Mouse (Mus musculus): ENCODE measurements at regions not wholly inside any gene's neighbourhood (a gene's known extent, or its start where the extent isn't known, plus 50 kb on each side); places are given as distances from the start of the nearest gene placed in this dataset.

DNA sequence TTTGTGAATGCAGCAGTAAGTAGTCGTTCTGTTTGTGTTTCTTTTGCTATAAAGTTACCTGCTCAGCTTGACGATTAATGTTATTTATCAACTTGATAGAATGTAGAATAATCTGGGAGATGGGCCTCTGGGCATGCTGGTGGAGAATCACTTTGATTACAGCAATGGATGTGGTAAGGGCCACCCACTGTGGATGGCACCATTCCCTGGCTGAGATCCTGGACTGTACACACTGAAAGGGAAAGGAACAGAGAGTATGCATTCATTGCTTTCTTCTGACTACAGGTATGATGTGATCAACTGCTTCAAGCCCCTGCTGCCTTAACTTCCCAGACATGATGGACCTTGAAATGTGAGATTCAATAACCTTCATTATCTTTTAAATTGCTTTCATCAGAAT is 299.8 kb upstream of the Bmp2 start:
- H3K4me1 ChIP-seq, result no peaks in the 10 kb centered on the region
- no peaks in the 10 kb centered on the region for H3K36me3 ChIP-seq
- H3K4me2 ChIP-seq (replicated peaks), result no peak overlapping the region
- H3K27me3 ChIP-seq, result no peaks in the 10 kb centered on the region
- H3K9me3 ChIP-seq, result no peaks in the 10 kb centered on the region
- WGBS, result 95% methylated on average over 2 of the region's 2 CpGs
- no peak for ATAC-seq (ENCODE audit: low FRiP score, low read depth)
- no peak overlapping the region for H3K9ac ChIP-seq
- H3K4me3 ChIP-seq, result no peak overlapping the region
- no peak overlapping the region for H3K27ac ChIP-seq

- no peaks in the 10 kb centered on the region for H3K36me3 ChIP-seq
- no peak overlapping the region; the same call in 1 of the 2 replicates for H3K27ac ChIP-seq
- no peaks in the 10 kb centered on the region for H3K9me3 ChIP-seq
- 29% methylated on average over 4 of the region's 4 CpGs for WGBS
- no peaks in the 10 kb centered on the region for H3K27me3 ChIP-seq
- no peak for ATAC-seq (ENCODE audit: low FRiP score, low read depth)
- H3K4me2 ChIP-seq (replicated peaks), result no peak overlapping the region
- H3K4me3 ChIP-seq, result no peak overlapping the region
- no peak overlapping the region for H3K9ac ChIP-seq
- 0 out of 2 replicates have a peak, but pooled peaks cover 4% of the 10 kb centered on the region for H3K4me1 ChIP-seq
These were observed 277.5 kb upstream of the Bmp2 start for GRCm38 (mm10) chr2:133274424-133274823.

- Histone ChIP-seq H3K4me1 (peaks cover 6% of the 10 kb centered on the region; the same call in 1 of the 2 replicates), H3K4me2 (replicated peaks) (no peak overlapping the region), H3K27me3 (no peaks in the 10 kb centered on the region), H3K27ac (no peak overlapping the region), H3K9ac (no peak overlapping the region), H3K4me3 (no peak overlapping the region), H3K36me3 (no peaks in the 10 kb centered on the region), H3K9me3 (no peaks in the 10 kb centered on the region)
- no peak for ATAC-seq (ENCODE audit: low FRiP score, low read depth)
- WGBS, result 54% methylated on average over 4 of the region's 4 CpGs
These were observed 273.4 kb upstream of the Bmp2 start for GRCm38 (mm10) chr2:133278546-133278945.

GRCm38 (mm10) chr2:133279275-133279674 is 272.7 kb upstream of the Bmp2 start:
- Histone ChIP-seq H3K4me2 (replicated peaks) (no peak overlapping the region), H3K27me3 (no peaks in the 10 kb centered on the region), H3K9me3 (no peaks in the 10 kb centered on the region), H3K9ac (no peak overlapping the region), H3K4me1 (peaks cover 8% of the 10 kb centered on the region), H3K4me3 (no peak overlapping the region), H3K27ac (no peak overlapping the region), H3K36me3 (no peaks in the 10 kb centered on the region)
- 87% methylated on average over 4 of the region's 4 CpGs for WGBS
- no peak for ATAC-seq (ENCODE audit: low FRiP score, low read depth)

DNA sequence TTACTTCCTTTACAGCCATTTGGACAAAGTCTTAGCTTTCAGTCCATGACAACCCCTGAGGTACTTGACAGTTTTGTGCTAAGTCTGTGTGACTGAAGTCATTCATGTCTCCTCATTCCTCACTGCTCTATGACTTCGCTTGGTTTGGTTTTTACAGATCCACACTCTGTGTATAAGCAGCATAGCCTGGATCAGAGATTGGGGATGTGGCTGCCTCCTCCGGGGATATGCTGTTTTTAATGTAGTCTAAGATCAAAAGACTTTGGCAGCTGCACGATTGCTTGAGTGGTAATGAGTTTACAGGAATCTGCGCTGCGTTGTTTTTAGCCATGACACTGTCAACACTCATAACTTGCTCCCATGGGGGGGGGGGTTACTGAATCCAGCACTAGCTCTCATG is 269.3 kb upstream of the Bmp2 start:
- Histone ChIP-seq H3K27ac (no peak overlapping the region), H3K9me3 (no peaks in the 10 kb centered on the region), H3K27me3 (no peaks in the 10 kb centered on the region), H3K4me2 (replicated peaks) (no peak overlapping the region), H3K36me3 (no peaks in the 10 kb centered on the region), H3K4me3 (no peak overlapping the region), H3K9ac (no peak overlapping the region), H3K4me1 (peaks cover 17% of the 10 kb centered on the region)
- no peak for ATAC-seq (ENCODE audit: low FRiP score, low read depth)
- WGBS, result 29% methylated on average over 5 of the region's 5 CpGs

DNA sequence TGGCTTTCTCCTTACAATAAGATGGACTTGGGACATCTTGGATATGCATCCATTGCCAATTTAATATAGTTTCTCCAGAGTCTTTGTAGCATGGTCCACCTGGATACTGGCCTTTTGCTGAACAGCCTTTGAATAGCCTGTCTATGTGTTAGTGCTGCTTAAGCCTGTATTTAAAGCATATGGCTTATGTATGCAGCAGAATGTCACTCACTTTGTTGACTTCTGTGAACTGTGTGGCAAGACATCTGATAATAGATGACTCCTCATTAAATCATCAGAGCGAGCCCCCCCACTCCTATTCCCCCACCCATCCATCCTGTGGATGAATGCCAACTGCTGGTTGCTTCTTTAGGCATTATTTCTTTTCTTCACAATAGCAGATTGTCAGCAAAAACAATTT is 268.2 kb upstream of the Bmp2 start:
- H3K4me1 ChIP-seq, result peaks cover 17% of the 10 kb centered on the region
- no peak overlapping the region for H3K9ac ChIP-seq
- no peaks in the 10 kb centered on the region for H3K27me3 ChIP-seq
- no peaks in the 10 kb centered on the region for H3K36me3 ChIP-seq
- H3K4me3 ChIP-seq, result no peak overlapping the region
- H3K4me2 ChIP-seq (replicated peaks), result no peak overlapping the region
- no peak for ATAC-seq (ENCODE audit: low FRiP score, low read depth)
- no peaks in the 10 kb centered on the region for H3K9me3 ChIP-seq
- no peak overlapping the region; the same call in 1 of the 2 replicates for H3K27ac ChIP-seq
- 61% methylated on average over 1 of the region's 1 CpGs for WGBS

DNA sequence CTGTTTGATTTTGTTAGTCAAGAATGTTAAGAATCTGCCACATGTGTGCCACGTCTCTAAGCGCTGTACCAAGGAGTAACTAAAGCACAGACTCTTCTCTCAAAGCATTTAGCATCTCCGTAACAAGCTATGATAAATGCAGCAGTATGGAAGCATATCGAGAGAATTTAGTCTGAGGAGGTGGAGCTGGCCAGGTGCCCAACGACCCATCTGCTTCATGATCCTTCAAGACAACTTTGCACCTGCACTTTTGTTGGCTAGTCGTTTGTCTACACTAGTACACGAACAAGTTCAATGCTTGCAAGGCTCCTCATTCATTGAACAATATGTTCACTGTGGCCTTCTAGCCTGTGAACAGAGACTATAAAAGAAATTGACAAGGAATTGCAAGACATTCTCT is 257.8 kb upstream of the Bmp2 start:
- H3K4me3 ChIP-seq, result no peak overlapping the region
- H3K27me3 ChIP-seq, result no peaks in the 10 kb centered on the region
- no peak for ATAC-seq (ENCODE audit: low FRiP score, low read depth)
- WGBS, result 68% methylated on average over 7 of the region's 7 CpGs
- H3K9me3 ChIP-seq, result no peaks in the 10 kb centered on the region
- H3K27ac ChIP-seq, result no peak overlapping the region
- H3K4me1 ChIP-seq, result 0 out of 2 replicates have a peak, but pooled peaks cover 3% of the 10 kb centered on the region
- H3K9ac ChIP-seq, result no peak overlapping the region
- H3K4me2 ChIP-seq (replicated peaks), result no peak overlapping the region
- no peaks in the 10 kb centered on the region for H3K36me3 ChIP-seq

GRCm38 (mm10) chr2:133305936-133306335 is 246.0 kb upstream of the Bmp2 start:
- H3K27ac ChIP-seq, result no peak overlapping the region
- H3K4me3 ChIP-seq, result no peak overlapping the region
- H3K9me3 ChIP-seq, result no peaks in the 10 kb centered on the region
- no peaks in the 10 kb centered on the region for H3K4me1 ChIP-seq
- H3K9ac ChIP-seq, result no peak overlapping the region
- H3K4me2 ChIP-seq (replicated peaks), result no peak overlapping the region
- no peaks in the 10 kb centered on the region for H3K36me3 ChIP-seq
- 70% methylated on average over 3 of the region's 3 CpGs for WGBS
- no peaks in the 10 kb centered on the region for H3K27me3 ChIP-seq
- ATAC-seq (ENCODE audit: low FRiP score, low read depth), result no peak

GRCm38 (mm10) chr2:133311001-133311400 is 241.0 kb upstream of the Bmp2 start:
- Histone ChIP-seq H3K4me1 (no peaks in the 10 kb centered on the region), H3K4me2 (replicated peaks) (no peak overlapping the region), H3K27ac (no peak overlapping the region), H3K9me3 (no peaks in the 10 kb centered on the region), H3K36me3 (no peaks in the 10 kb centered on the region), H3K9ac (no peak overlapping the region), H3K27me3 (no peaks in the 10 kb centered on the region), H3K4me3 (no peak overlapping the region)
- WGBS, result 30% methylated on average over 1 of the region's 1 CpGs
- ATAC-seq (ENCODE audit: low FRiP score, low read depth), result no peak

DNA sequence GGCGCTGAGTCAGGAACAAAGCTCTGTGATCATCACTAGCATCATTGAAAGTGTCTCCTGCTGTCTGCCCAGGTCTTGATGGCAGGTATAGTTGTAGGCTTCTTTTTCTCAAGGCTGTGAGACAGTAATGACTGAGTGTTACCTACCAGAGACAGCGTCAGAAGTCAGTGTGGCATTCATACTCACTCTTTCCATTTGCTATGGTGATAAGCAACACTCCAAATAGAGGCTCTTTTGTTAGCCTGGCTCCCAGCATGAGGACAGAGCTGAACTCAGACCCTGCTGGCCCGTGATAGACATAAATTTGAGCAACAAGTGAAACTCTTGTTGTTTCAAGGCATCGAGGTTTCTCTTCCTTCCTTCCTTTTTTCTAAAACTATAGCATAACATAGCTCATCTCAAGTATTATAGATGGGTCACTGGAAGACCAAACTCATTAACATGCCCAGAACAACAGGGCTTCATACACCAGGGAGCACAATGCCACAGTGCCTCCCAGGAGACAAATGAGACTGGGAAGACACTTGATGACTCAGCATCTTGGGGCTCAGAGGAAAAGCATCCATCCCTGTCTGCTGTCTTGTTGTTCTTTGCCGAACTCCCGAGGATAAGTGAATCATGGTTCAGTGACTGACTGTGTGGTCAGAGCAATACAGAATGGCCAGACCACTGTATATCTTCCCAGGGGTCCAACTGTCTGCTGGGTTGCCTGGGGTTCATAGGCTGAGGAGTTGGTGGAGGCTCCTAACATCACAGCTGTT is 225.5 kb upstream of the Bmp2 start:
- Histone ChIP-seq H3K4me1 (peaks cover 9% of the 10 kb centered on the region; the same call in 1 of the 2 replicates), H3K4me2 (replicated peaks) (no peak overlapping the region), H3K27me3 (no peaks in the 10 kb centered on the region), H3K9ac (no peak overlapping the region), H3K36me3 (no peaks in the 10 kb centered on the region), H3K4me3 (no peak overlapping the region), H3K9me3 (no peaks in the 10 kb centered on the region), H3K27ac (no peak overlapping the region)
- ATAC-seq (ENCODE audit: low FRiP score, low read depth), result no peak
- WGBS, result 75% methylated on average over 6 of the region's 6 CpGs

DNA sequence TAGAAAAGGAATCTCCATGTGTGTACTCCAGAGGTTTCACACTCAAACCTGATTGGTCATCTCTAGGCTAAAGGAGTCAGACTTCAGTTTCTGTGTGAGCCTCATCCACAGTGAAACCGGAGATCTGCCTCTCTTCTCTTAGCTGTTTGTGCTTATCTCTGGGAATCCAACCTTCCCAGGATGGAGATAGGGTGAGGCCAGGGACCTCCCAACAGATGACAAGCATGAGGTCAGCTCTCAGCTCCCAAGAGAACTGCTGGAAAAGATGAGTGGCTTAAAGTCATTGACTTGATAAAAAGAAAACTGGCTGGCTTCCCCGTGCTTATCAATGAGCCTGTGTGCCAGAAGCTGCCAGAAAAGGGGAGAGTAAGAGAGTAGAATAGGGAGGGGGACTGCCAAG is 224.3 kb upstream of the Bmp2 start:
- Histone ChIP-seq H3K4me3 (no peak overlapping the region), H3K4me2 (replicated peaks) (no peak overlapping the region), H3K9ac (no peak overlapping the region), H3K36me3 (no peaks in the 10 kb centered on the region), H3K4me1 (peaks cover 11% of the 10 kb centered on the region; the same call in 1 of the 2 replicates), H3K27ac (no peak overlapping the region), H3K27me3 (no peaks in the 10 kb centered on the region), H3K9me3 (no peaks in the 10 kb centered on the region)
- WGBS, result 53% methylated on average over 2 of the region's 2 CpGs
- no peak for ATAC-seq (ENCODE audit: low FRiP score, low read depth)

- 73% methylated on average over 9 of the region's 9 CpGs for WGBS
These were observed 215.6 kb upstream of the Bmp2 start for GRCm38 (mm10) chr2:133336177-133336901.

More at GRCm38 (mm10) chr2:133336177-133336901, 215.6 kb upstream of the Bmp2 start:
- no peak overlapping the region for H3K27ac ChIP-seq
- H3K9me3 ChIP-seq, result no peaks in the 10 kb centered on the region
- ATAC-seq (ENCODE audit: low FRiP score, low read depth), result no peak
- no peak overlapping the region for H3K9ac ChIP-seq
- no peaks in the 10 kb centered on the region for H3K36me3 ChIP-seq
- H3K4me3 ChIP-seq, result no peak overlapping the region
- H3K27me3 ChIP-seq, result peaks cover 6% of the 10 kb centered on the region; the same call in 1 of the 2 replicates
- peaks cover 23% of the 10 kb centered on the region for H3K4me1 ChIP-seq
- H3K4me2 ChIP-seq (replicated peaks), result no peak overlapping the region
